Mouse (Mus musculus): ENCODE results near the gene Zfp605. TPM values are rescaled to one million over a fixed set of nuclear protein-coding genes. Genes with fewer than 3 reads are reported as not detected.

Gene Zfp605
- total and polyA plus RNA-seq, 2 experiments from 2014 or later: 2.1 to 3.3 TPM

- WGBS: 71% methylated on average over 2 of the region's 2 CpGs
- DNase-seq (ENCODE audit: low spot score): no peak
- H3K36me3 ChIP-seq (replicated peaks; ENCODE audit: control insufficient read depth, insufficient read depth, low read length): peaks cover 59% of the 10 kb centered on the region
Observed at GRCm38 (mm10) chr5:110142309-110142708, 32.4 kb downstream of the Zfp605 start.

GRCm38 (mm10) chr5:110143007-110143406 lies 33.1 kb downstream of the Zfp605 start:
- no peak for TF ChIP-seq EP300 (IDR thresholded peaks at IDR 0.05; ENCODE audit: low read depth)
- peak; percentile 44 for TF ChIP-seq CTCF (IDR thresholded peaks at IDR 0.05; ENCODE audit: low read depth)
- Histone ChIP-seq H3K27me3 (ENCODE audit: control insufficient read depth, insufficient read depth, low read length) (no peaks in the 10 kb centered on the region), H3K4me1 (ENCODE audit: control insufficient read depth, insufficient read depth) (no peaks in the 10 kb centered on the region), H3K4me2 (ENCODE audit: low read depth, low read length) (no peak overlapping the region), H3K4me3 (ENCODE audit: low read depth, low read length) (no peak overlapping the region), H3K27ac (ENCODE audit: low read depth) (no peak overlapping the region), H3K9ac (replicated peaks; ENCODE audit: low read depth, low read length) (no peak overlapping the region), H3K36me3 (replicated peaks; ENCODE audit: control insufficient read depth, insufficient read depth, low read length) (peaks cover 65% of the 10 kb centered on the region), H3K9me3 (replicated peaks; ENCODE audit: control insufficient read depth, low read length) (no peaks in the 10 kb centered on the region)
- DNase-seq (ENCODE audit: low spot score) (no peak), ATAC-seq (ENCODE audit: insufficient read depth, low read depth) (no peak)
- WGBS: 88% methylated on average over 5 of the region's 5 CpGs

More at GRCm38 (mm10) chr5:110142309-110142708, 32.4 kb downstream of the Zfp605 start:
- H3K27ac ChIP-seq (ENCODE audit: low read depth): no peak overlapping the region
- no peaks in the 10 kb centered on the region for H3K4me1 ChIP-seq (ENCODE audit: control insufficient read depth, insufficient read depth)
- no peak overlapping the region for H3K9ac ChIP-seq (replicated peaks; ENCODE audit: low read depth, low read length)
- H3K4me2 ChIP-seq (ENCODE audit: low read depth, low read length): no peak overlapping the region
- no peak overlapping the region for H3K4me3 ChIP-seq (ENCODE audit: low read depth, low read length)
- no peak for TF ChIP-seq CTCF (IDR thresholded peaks at IDR 0.05; ENCODE audit: low read depth)
- TF ChIP-seq EP300 (IDR thresholded peaks at IDR 0.05; ENCODE audit: low read depth): no peak
- no peaks in the 10 kb centered on the region for H3K9me3 ChIP-seq (replicated peaks; ENCODE audit: control insufficient read depth, low read length)
- no peaks in the 10 kb centered on the region for H3K27me3 ChIP-seq (ENCODE audit: control insufficient read depth, insufficient read depth, low read length)
- no peak for ATAC-seq (ENCODE audit: insufficient read depth, low read depth)

GRCm38 (mm10) chr5:110169374-110169773 lies 59.5 kb downstream of the Zfp605 start:
- Histone ChIP-seq H3K36me3 (replicated peaks; ENCODE audit: control insufficient read depth, insufficient read depth, low read length) (peaks cover 72% of the 10 kb centered on the region), H3K27me3 (ENCODE audit: control insufficient read depth, insufficient read depth, low read length) (no peaks in the 10 kb centered on the region), H3K27ac (ENCODE audit: low read depth) (no peak overlapping the region), H3K9ac (replicated peaks; ENCODE audit: low read depth, low read length) (no peak overlapping the region), H3K4me3 (ENCODE audit: low read depth, low read length) (no peak overlapping the region), H3K4me1 (ENCODE audit: control insufficient read depth, insufficient read depth) (no peaks in the 10 kb centered on the region), H3K9me3 (replicated peaks; ENCODE audit: control insufficient read depth, low read length) (no peaks in the 10 kb centered on the region), H3K4me2 (ENCODE audit: low read depth, low read length) (no peak overlapping the region)
- DNase-seq (ENCODE audit: low spot score): no peak
- no peak for ATAC-seq (ENCODE audit: insufficient read depth, low read depth)
- no peak for TF ChIP-seq CTCF (IDR thresholded peaks at IDR 0.05; ENCODE audit: low read depth)
- no peak for TF ChIP-seq EP300 (IDR thresholded peaks at IDR 0.05; ENCODE audit: low read depth)
- 91% methylated on average over 4 of the region's 4 CpGs for WGBS

- no peaks in the 10 kb centered on the region for H3K9me3 ChIP-seq (replicated peaks; ENCODE audit: control insufficient read depth, low read length)
- peak; percentile 98 for ATAC-seq (ENCODE audit: insufficient read depth, low read depth)
- H3K4me2 ChIP-seq (ENCODE audit: low read depth, low read length): peak within 1 kb of the TSS; percentile 68
- under 1% methylated on average over 40 of the region's 41 CpGs for WGBS
- peak within 1 kb of the TSS; percentile 70 for H3K4me3 ChIP-seq (ENCODE audit: low read depth, low read length)
- DNase-seq (ENCODE audit: low spot score): peak; percentile 96
- peaks cover 8% of the 10 kb centered on the region for H3K4me1 ChIP-seq (ENCODE audit: control insufficient read depth, insufficient read depth)
- TF ChIP-seq CTCF (IDR thresholded peaks at IDR 0.05; ENCODE audit: low read depth): no peak
- H3K36me3 ChIP-seq (replicated peaks; ENCODE audit: control insufficient read depth, insufficient read depth, low read length): peaks cover 7% of the 10 kb centered on the region
- H3K27ac ChIP-seq (ENCODE audit: low read depth): peak within 1 kb of the TSS; percentile 75
- H3K9ac ChIP-seq (replicated peaks; ENCODE audit: low read depth, low read length): peak within 1 kb of the TSS; percentile 83
- H3K27me3 ChIP-seq (ENCODE audit: control insufficient read depth, insufficient read depth, low read length): no peaks in the 10 kb centered on the region
Observed at GRCm38 (mm10) chr5:110176362-110177020, 66.6 kb downstream of the Zfp605 start, which contains the start of gene Golga3. TSS of gene Golga3 (plus strand) at chr5:110176701.

- Histone ChIP-seq H3K4me3 (ENCODE audit: low read depth, low read length) (peak overlapping the region; percentile 70), H3K9me3 (replicated peaks; ENCODE audit: control insufficient read depth, low read length) (no peaks in the 10 kb centered on the region), H3K4me2 (ENCODE audit: low read depth, low read length) (peak overlapping the region; percentile 68), H3K9ac (replicated peaks; ENCODE audit: low read depth, low read length) (peak overlapping the region; percentile 83), H3K4me1 (ENCODE audit: control insufficient read depth, insufficient read depth) (peaks cover 13% of the 10 kb centered on the region), H3K27ac (ENCODE audit: low read depth) (peak overlapping the region; percentile 75), H3K36me3 (replicated peaks; ENCODE audit: control insufficient read depth, insufficient read depth, low read length) (peaks cover 8% of the 10 kb centered on the region), H3K27me3 (ENCODE audit: control insufficient read depth, insufficient read depth, low read length) (no peaks in the 10 kb centered on the region)
- 1% methylated on average over 19 of the region's 19 CpGs for WGBS
- DNase-seq (ENCODE audit: low spot score): no peak
- ATAC-seq (ENCODE audit: insufficient read depth, low read depth): no peak; the same call in 1 of the 2 replicates
- TF ChIP-seq EP300 (IDR thresholded peaks at IDR 0.05; ENCODE audit: low read depth) (no peak), CTCF (IDR thresholded peaks at IDR 0.05; ENCODE audit: low read depth) (no peak)
Observed at GRCm38 (mm10) chr5:110177021-110177420, 67.1 kb downstream of the Zfp605 start.

- Histone ChIP-seq H3K9ac (replicated peaks; ENCODE audit: low read depth, low read length) (no peak overlapping the region), H3K4me2 (ENCODE audit: low read depth, low read length) (no peak overlapping the region), H3K27ac (ENCODE audit: low read depth) (no peak overlapping the region), H3K27me3 (ENCODE audit: control insufficient read depth, insufficient read depth, low read length) (no peaks in the 10 kb centered on the region), H3K4me1 (ENCODE audit: control insufficient read depth, insufficient read depth) (peaks cover 14% of the 10 kb centered on the region), H3K9me3 (replicated peaks; ENCODE audit: control insufficient read depth, low read length) (no peaks in the 10 kb centered on the region), H3K4me3 (ENCODE audit: low read depth, low read length) (no peak overlapping the region), H3K36me3 (replicated peaks; ENCODE audit: control insufficient read depth, insufficient read depth, low read length) (peaks cover 19% of the 10 kb centered on the region)
- TF ChIP-seq EP300 (IDR thresholded peaks at IDR 0.05; ENCODE audit: low read depth): no peak
- no peak for TF ChIP-seq CTCF (IDR thresholded peaks at IDR 0.05; ENCODE audit: low read depth)
- 62% methylated on average over 2 of the region's 2 CpGs for WGBS
- DNase-seq (ENCODE audit: low spot score): no peak
- ATAC-seq (ENCODE audit: insufficient read depth, low read depth): no peak
Observed at GRCm38 (mm10) chr5:110178628-110179027, 68.7 kb downstream of the Zfp605 start.

Other genes with a start within 250 kb of the Zfp605 start
- gene Gm15446, start 186.7 kb upstream of the Zfp605 start, total RNA-seq (2014; rRNA removed; ENCODE audit: low replicate concordance): 0.08 and 1.6 TPM in 2 replicates
- gene Gm15446, start 186.7 kb upstream of the Zfp605 start, polyA plus RNA-seq (2015; fragmentation: Nextera tagmentation; extraction: Ambion mirVana): 0.51 and 0.52 TPM in 2 replicates
- 0.73 and 2.5 TPM in 2 replicates for gene Zfp932, start 113.6 kb upstream of the Zfp605 start, total RNA-seq (2014; rRNA removed; ENCODE audit: low replicate concordance)
- gene Zfp932, start 113.6 kb upstream of the Zfp605 start, polyA plus RNA-seq (2015; fragmentation: Nextera tagmentation; extraction: Ambion mirVana): 9.5 and 9.6 TPM in 2 replicates
- gene Gm17655, start 37.6 kb upstream of the Zfp605 start, total RNA-seq (2014; rRNA removed; ENCODE audit: low replicate concordance): 0.12 TPM in 1 of 2 replicates, not detected in the other
- 1.4 and 1.8 TPM in 2 replicates for gene Gm17655, start 37.6 kb upstream of the Zfp605 start, polyA plus RNA-seq (2015; fragmentation: Nextera tagmentation; extraction: Ambion mirVana)
- gene Gm35315, start 15.7 kb upstream of the Zfp605 start, total RNA-seq (2014; rRNA removed; ENCODE audit: low replicate concordance): 2.3 TPM in 1 of 2 replicates, not detected in the other
- 0.03 and 0.05 TPM in 2 replicates for gene Gm35315, start 15.7 kb upstream of the Zfp605 start, polyA plus RNA-seq (2015; fragmentation: Nextera tagmentation; extraction: Ambion mirVana)
- not detected in 2 replicates for gene Plcxd1, start 10.1 kb upstream of the Zfp605 start, total RNA-seq (2014; rRNA removed; ENCODE audit: low replicate concordance)
- 0.26 and 0.29 TPM in 2 replicates for gene Plcxd1, start 10.1 kb upstream of the Zfp605 start, polyA plus RNA-seq (2015; fragmentation: Nextera tagmentation; extraction: Ambion mirVana)
- 29.8 and 32.3 TPM in 2 replicates for gene Gtpbp6, start 1.9 kb upstream of the Zfp605 start, total RNA-seq (2014; rRNA removed; ENCODE audit: low replicate concordance)
- gene Gtpbp6, start 1.9 kb upstream of the Zfp605 start, polyA plus RNA-seq (2015; fragmentation: Nextera tagmentation; extraction: Ambion mirVana): 13.9 and 14.2 TPM in 2 replicates
- 32.3 and 56.0 TPM in 2 replicates for gene Chfr, start 25.8 kb downstream of the Zfp605 start, total RNA-seq (2014; rRNA removed; ENCODE audit: low replicate concordance)
- gene Chfr, start 25.8 kb downstream of the Zfp605 start, polyA plus RNA-seq (2015; fragmentation: Nextera tagmentation; extraction: Ambion mirVana): 17.3 and 19.7 TPM in 2 replicates
- 10.1 and 17.6 TPM in 2 replicates for gene Golga3, start 66.6 kb downstream of the Zfp605 start, total RNA-seq (2014; rRNA removed; ENCODE audit: low replicate concordance)
- 8.7 and 11.1 TPM in 2 replicates for gene Golga3, start 66.6 kb downstream of the Zfp605 start, polyA plus RNA-seq (2015; fragmentation: Nextera tagmentation; extraction: Ambion mirVana)
- gene Ankle2, start 120.9 kb downstream of the Zfp605 start, total RNA-seq (2014; rRNA removed; ENCODE audit: low replicate concordance): 17.3 and 24.2 TPM in 2 replicates
- gene Ankle2, start 120.9 kb downstream of the Zfp605 start, polyA plus RNA-seq (2015; fragmentation: Nextera tagmentation; extraction: Ambion mirVana): 12.5 and 12.6 TPM in 2 replicates
- gene Pgam5, start 159.8 kb downstream of the Zfp605 start, total RNA-seq (2014; rRNA removed; ENCODE audit: low replicate concordance): 76.6 and 77.4 TPM in 2 replicates
- gene Pgam5, start 159.8 kb downstream of the Zfp605 start, polyA plus RNA-seq (2015; fragmentation: Nextera tagmentation; extraction: Ambion mirVana): 37.6 and 39.6 TPM in 2 replicates
- gene Pxmp2, start 176.1 kb downstream of the Zfp605 start, total RNA-seq (2014; rRNA removed; ENCODE audit: low replicate concordance): 32.5 and 113 TPM in 2 replicates
- gene Pxmp2, start 176.1 kb downstream of the Zfp605 start, polyA plus RNA-seq (2015; fragmentation: Nextera tagmentation; extraction: Ambion mirVana): 48.4 and 48.6 TPM in 2 replicates
- gene Pole, start 176.2 kb downstream of the Zfp605 start, total RNA-seq (2014; rRNA removed; ENCODE audit: low replicate concordance): 12.8 and 13.8 TPM in 2 replicates
- gene Pole, start 176.2 kb downstream of the Zfp605 start, polyA plus RNA-seq (2015; fragmentation: Nextera tagmentation; extraction: Ambion mirVana): 3.6 and 4.8 TPM in 2 replicates
- gene P2rx2, start 233.1 kb downstream of the Zfp605 start, total RNA-seq (2014; rRNA removed; ENCODE audit: low replicate concordance): not detected in 2 replicates
- not detected in 2 replicates for gene P2rx2, start 233.1 kb downstream of the Zfp605 start, polyA plus RNA-seq (2015; fragmentation: Nextera tagmentation; extraction: Ambion mirVana)
- not detected in 2 replicates for gene Lrcol1, start 234.6 kb downstream of the Zfp605 start, total RNA-seq (2014; rRNA removed; ENCODE audit: low replicate concordance)
- not detected in 2 replicates for gene Lrcol1, start 234.6 kb downstream of the Zfp605 start, polyA plus RNA-seq (2015; fragmentation: Nextera tagmentation; extraction: Ambion mirVana)